Mouse (Mus musculus) monocyte, adult 5-6 weeks (primary cell): ENCODE measurements around the gene Nat8f2. TPM values are rescaled to one million over a fixed set of nuclear protein-coding genes. Genes with fewer than 3 reads are reported as not detected.
"Not testable (repeated sequence)": the region's sequence is repeated elsewhere in the genome, so short reads cannot be mapped to it uniquely, and the experiment has no call there.

ENCODE experiments used
- ATAC-seq: fragments of 153-309, 156-312 bp; replicated peaks from 2 replicates; pipeline ENCODE4 v1.8.0; 2017; ENCODE audit warnings: mild to moderate bottlenecking; ENCODE audit not compliant: low TSS enrichment, insufficient number of reproducible peaks, severe bottlenecking, poor library complexity, low FRiP score
- total RNA-seq: library from RNA; stranded (forward); fragments of 200-1000, 200-491, 200-594 nt; gene quantifications from 3 replicates; pipeline ENCODE4 v1.2.3, GENCODE M21; 2017

Nat8f2 gene
- total RNA-seq, 1 experiment from 2014 or later, result not detected

- ATAC-seq, result not testable (repeated sequence)
Measured at GRCm38 (mm10) chr6:85866995-85867394, 2.0 kb downstream of the Nat8f2 start.

- not testable (repeated sequence) for ATAC-seq
Measured at GRCm38 (mm10) chr6:85866166-85866565, 2.8 kb downstream of the Nat8f2 start.

- not testable (repeated sequence) for ATAC-seq
Measured at GRCm38 (mm10) chr6:85864900-85865639, 3.9 kb downstream of the Nat8f2 start.

- ATAC-seq, result no peak
Measured at GRCm38 (mm10) chr6:85863840-85864239, 5.1 kb downstream of the Nat8f2 start.

GRCm38 (mm10) chr6:85863136-85863535 is 5.8 kb downstream of the Nat8f2 start:
- no peak for ATAC-seq

- ATAC-seq, result no peak
Measured at GRCm38 (mm10) chr6:85862565-85862964, 6.4 kb downstream of the Nat8f2 start.

- no peak for ATAC-seq
Measured at GRCm38 (mm10) chr6:85861247-85861646, 7.7 kb downstream of the Nat8f2 start.

- no peak for ATAC-seq
Measured at GRCm38 (mm10) chr6:85856194-85856678, 12.7 kb downstream of the Nat8f2 start.

GRCm38 (mm10) chr6:85853481-85853880 is 15.5 kb downstream of the Nat8f2 start:
- ATAC-seq, result no peak

GRCm38 (mm10) chr6:85851062-85851773 is 17.7 kb downstream of the Nat8f2 start:
- no peak for ATAC-seq

- no peak for ATAC-seq
Measured at GRCm38 (mm10) chr6:85849240-85849639, 19.7 kb downstream of the Nat8f2 start.

- ATAC-seq, result no peak
Measured at GRCm38 (mm10) chr6:85848140-85848539, 20.8 kb downstream of the Nat8f2 start.

- ATAC-seq, result no peak
Measured at GRCm38 (mm10) chr6:85846921-85847320, 22.0 kb downstream of the Nat8f2 start.

- not testable (repeated sequence) for ATAC-seq
Measured at GRCm38 (mm10) chr6:85843677-85844458, 25.1 kb downstream of the Nat8f2 start.

GRCm38 (mm10) chr6:85839982-85840381 is 29.0 kb downstream of the Nat8f2 start:
- no peak for ATAC-seq

- no peak for ATAC-seq
Measured at GRCm38 (mm10) chr6:85838674-85839073, 30.3 kb downstream of the Nat8f2 start.

GRCm38 (mm10) chr6:85837307-85837706 is 31.7 kb downstream of the Nat8f2 start:
- ATAC-seq, result not testable (repeated sequence)

GRCm38 (mm10) chr6:85836827-85837226 is 32.1 kb downstream of the Nat8f2 start:
- not testable (repeated sequence) for ATAC-seq

- ATAC-seq, result not testable (repeated sequence)
Measured at GRCm38 (mm10) chr6:85836098-85836497, 32.9 kb downstream of the Nat8f2 start.
